Mouse (Mus musculus): ENCODE results near the gene Ass1.

GRCm38 (mm10) chr2:31525778-31526177 lies 55.8 kb downstream of the Ass1 start:
- no peak for TF ChIP-seq CTCF (IDR thresholded peaks at IDR 0.05)
- TF ChIP-seq EP300 (IDR thresholded peaks at IDR 0.05; ENCODE audit: insufficient read depth, low read depth, low read length) = no peak
- TF ChIP-seq POLR2A (IDR thresholded peaks at IDR 0.05; ENCODE audit: insufficient read depth, low read depth, low read length) = no peak

Data from heart, adult 2 months (tissue).